Mouse (Mus musculus): Measurements from ENCODE around the gene Clybl.

GRCm38 (mm10) chr14:122451551-122452145 is 270.1 kb downstream of the Clybl start:
- TF ChIP-seq EP300 (optimal IDR thresholded peaks at IDR 0.05) (no peak), CTCF (IDR thresholded peaks at IDR 0.05; ENCODE audit: low read depth) (no peak)

Data from stomach, postnatal 0 days (tissue).